Mouse (Mus musculus) gonadal fat pad, adult 2 months (tissue): Measurements from ENCODE around the gene Prim2. TPM values are rescaled to one million over a fixed set of nuclear protein-coding genes. Genes with fewer than 3 reads are reported as not detected.

Experiments
- DNase-seq: peaks from one replicate; pipeline ENCODE4 v3.0.0-alpha.2; 2012; ENCODE audit warnings: low read depth
- polyA plus RNA-seq: library from polyadenylated mRNA; depleted of rRNA; stranded (reverse); fragments of >200 nt; gene quantifications from 2 replicates; pipeline ENCODE4 v1.2.3, GENCODE M21; 2012; rRNA removed

Prim2 gene
- 3.5 and 4.7 TPM in 2 replicates for polyA plus RNA-seq

- DNase-seq, result peak; percentile 19
Observed at GRCm38 (mm10) chr1:33669708-33670141, at the start of gene Prim2. Prim2 (minus strand) TSS chr1:33669795.

DNA sequence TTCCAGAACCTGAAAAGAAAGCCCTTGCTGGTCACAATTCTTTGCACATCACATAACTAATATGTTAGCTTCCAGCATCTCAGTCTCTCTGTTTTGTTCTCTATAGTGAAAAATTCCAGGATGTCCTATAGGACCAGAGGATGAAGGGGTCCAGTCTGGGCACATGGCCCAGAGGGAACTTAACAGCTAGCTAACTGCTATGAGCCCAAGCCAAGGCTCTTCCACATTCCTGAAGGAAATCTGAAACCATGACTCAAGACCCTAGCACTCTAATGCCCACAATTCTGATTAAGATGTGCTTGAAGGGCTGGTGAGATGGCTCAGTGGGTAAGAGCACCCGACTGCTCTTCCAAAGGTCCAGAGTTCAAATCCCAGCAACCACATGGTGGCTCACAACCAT is 48.0 kb upstream of the Prim2 start:
- DNase-seq, result no peak

- no peak for DNase-seq
Observed at GRCm38 (mm10) chr1:33714796-33715195, 45.2 kb upstream of the Prim2 start.

DNA sequence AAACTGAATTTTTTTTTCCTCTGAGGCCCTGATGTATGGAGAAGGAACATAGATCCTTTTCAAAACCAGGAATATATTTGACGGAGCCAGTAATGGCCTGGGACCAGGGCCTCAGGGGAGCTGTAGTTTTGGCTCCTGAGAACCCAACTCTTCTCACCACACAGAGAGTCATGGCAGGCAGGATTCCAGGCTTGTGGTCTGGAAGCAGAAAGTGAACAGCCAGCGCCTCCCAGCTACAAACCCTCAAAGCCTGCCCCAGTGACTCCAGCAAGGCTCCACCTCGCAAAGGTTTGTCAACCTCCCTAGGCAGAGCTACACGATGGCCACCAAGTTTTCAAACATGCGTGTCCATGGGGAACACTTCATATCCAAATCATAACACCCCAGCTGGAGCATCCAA is 42.4 kb upstream of the Prim2 start:
- no peak for DNase-seq

- no peak for DNase-seq
Observed at GRCm38 (mm10) chr1:33709615-33710014, 40.0 kb upstream of the Prim2 start.

GRCm38 (mm10) chr1:33701244-33701643 is 31.6 kb upstream of the Prim2 start:
- DNase-seq, result no peak

DNA sequence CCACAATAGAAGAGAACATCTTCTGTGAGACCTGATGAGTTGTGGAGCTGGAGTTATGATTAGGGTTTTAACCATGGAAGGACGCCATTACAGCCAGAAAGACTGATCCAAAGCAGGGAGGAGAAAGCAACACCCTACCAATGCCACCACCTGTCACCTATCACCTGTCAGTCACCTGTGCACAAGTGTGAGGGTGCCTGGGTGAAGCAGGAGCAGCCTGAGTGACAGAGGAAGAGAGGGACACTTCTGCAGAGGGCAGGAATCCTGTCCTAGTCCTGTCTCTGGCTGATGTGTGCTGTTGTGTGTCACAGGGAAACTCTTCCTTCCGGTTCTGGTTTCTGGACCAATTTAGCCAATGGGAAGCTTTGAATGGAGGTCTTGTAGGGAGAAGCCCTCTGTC is 26.4 kb upstream of the Prim2 start:
- DNase-seq, result no peak

DNA sequence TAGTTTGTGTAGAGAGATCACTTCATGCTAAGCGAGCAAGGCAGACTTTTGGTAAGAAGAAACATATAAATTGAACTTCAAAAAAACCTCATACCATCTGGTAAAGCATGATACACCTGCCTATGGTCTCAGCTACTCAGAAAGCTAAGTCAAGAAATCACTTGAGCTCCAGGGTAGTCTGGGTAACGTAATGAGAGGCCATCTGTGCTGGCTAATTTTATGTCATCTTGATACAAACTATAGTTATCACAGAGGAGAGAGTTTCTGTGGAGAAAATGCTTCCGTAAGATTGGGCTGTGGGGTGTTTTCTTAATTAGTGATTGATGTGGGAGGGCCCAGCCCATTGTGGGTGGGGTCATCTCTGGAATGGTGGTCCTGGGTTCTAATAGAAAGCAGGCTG is 24.3 kb upstream of the Prim2 start:
- DNase-seq, result no peak

- DNase-seq, result no peak
Observed at GRCm38 (mm10) chr1:33690087-33690448, 20.5 kb upstream of the Prim2 start.

- DNase-seq, result no peak
Observed at GRCm38 (mm10) chr1:33689446-33690086, 20.0 kb upstream of the Prim2 start.

- no peak for DNase-seq
Observed at GRCm38 (mm10) chr1:33688810-33689209, 19.2 kb upstream of the Prim2 start.

GRCm38 (mm10) chr1:33684459-33684858 is 14.9 kb upstream of the Prim2 start:
- DNase-seq, result no peak

- no peak for DNase-seq
Observed at GRCm38 (mm10) chr1:33680890-33681289, 11.3 kb upstream of the Prim2 start.

DNA sequence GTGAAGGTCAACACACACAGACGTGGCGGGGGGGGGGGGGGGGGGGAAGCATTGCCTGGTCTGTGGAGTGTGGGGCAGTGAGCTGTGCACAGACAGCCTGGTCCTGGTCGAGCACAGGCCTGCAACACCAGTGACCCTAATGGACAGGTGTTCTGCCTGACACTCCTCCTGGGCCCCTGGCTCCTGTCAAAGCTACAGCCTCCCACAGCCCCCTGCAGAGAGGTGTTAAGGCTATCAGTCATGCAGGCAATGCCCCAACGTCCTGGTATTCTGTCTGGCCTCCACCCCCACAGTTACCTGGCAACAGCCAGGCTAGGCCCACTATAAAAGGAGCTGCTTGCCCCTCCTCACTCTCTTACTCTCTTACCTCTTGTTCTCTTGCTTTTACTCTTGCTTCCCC is 10.8 kb upstream of the Prim2 start:
- no peak for DNase-seq

- no peak for DNase-seq
Observed at GRCm38 (mm10) chr1:33673158-33673960, 3.8 kb upstream of the Prim2 start.

- DNase-seq, result no peak
Observed at GRCm38 (mm10) chr1:33672514-33672913, 2.9 kb upstream of the Prim2 start.

DNA sequence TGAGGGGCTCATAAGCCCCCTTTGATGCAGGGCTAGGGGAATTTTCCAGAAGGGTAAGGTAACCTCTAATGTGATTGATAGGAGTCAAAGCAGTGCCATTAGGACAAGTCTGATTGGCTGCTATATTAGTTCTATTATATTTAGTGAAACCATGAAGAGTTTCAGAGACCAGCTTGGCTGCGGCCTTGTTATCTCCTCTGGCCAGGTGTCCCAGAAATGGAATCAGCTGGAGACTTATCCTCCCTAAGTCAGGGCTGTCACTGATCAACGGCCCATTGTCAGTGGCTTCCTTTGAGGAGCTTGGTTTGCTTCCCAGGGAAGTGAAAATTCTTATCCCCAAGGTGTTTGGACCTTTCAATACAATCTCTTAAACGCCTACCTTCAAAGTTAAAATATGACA is 2.5 kb upstream of the Prim2 start:
- no peak for DNase-seq

DNA sequence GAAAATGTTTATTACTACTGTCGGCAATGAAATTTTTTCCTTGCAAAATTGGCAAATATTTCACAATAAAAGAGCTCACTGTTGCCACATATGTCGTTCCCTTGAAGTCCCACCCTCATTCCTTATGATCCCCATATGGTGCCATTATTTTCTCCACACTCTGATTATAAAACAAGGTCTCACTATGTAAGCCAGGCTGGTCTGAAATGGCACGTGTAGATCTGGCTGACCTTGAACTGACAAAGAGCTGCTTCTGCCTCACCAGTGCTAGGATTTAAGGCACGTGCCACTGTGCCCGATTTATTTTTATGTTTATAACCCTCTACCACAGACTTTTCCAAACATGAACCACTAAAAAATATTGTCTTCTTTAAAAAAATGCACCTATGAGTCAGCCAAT is 1.8 kb upstream of the Prim2 start:
- no peak for DNase-seq

DNA sequence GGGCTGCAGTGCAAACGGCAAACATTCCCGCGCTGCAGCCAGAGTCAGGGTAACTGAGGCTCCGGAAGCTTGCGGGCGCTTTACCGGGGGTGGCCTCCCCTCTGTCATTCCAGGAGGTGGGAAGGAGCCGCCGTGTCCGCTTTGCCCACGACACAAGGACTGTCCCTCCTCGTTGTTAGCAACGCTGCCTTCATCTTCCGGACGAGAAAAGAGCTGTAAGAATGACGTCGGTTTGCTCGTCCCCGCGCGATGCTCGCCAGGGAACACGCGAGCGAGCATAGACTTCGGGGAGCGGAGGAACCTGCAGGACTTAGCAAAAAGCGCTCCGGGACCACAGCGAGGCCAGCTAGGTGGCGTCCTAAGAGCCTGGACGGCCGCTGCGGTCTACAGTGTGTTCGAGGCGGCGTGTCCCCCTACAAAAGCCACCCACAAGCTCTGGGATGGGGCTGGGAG is 595 bp upstream of the Prim2 start:
- DNase-seq, result no peak

DNA sequence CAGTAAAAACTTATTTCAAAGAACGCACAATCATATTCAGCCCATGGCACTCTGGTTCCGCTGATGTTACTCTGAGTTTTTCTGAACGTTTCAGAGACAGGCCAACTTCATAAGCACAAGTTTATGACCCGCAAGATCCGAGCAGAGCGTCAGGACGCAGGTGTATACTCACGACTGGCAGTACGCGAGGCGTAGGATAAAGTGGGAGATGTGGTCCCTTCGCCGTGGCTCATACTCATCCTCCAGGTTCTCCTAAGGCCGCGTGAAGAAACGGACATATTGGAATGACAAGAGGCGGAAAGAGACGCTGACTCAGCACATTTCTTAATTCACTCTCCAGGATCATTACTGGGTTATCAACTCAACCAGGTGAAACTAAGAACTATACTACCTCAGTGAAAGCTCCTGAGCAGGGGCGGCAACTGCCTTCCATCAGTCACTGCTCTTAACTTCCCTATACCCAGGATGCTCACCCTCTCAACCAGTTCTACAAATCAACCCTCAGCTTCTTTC is 5.9 kb downstream of the Prim2 start:
- DNase-seq, result no peak

GRCm38 (mm10) chr1:33663163-33663562 is 6.4 kb downstream of the Prim2 start:
- no peak for DNase-seq

DNA sequence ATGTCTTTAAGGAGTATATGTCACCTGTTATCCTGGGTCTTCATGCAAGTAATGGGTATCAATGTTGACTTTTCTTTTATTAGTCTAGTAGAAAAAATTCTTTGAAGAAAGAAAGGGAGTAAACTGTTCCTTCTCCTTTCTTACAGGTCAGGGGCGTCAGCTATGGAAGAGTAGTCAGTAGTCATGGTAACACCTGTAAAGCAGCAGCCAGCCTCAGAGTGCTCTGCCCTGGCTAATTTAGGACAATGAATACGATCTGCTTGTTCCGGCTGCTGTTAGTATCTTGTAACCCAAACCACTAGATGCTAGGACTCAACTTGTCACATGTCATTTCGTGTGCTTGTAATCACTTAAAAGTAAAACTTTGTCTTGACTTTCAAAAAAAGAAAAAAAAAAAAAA is 11.3 kb downstream of the Prim2 start:
- DNase-seq, result no peak

DNA sequence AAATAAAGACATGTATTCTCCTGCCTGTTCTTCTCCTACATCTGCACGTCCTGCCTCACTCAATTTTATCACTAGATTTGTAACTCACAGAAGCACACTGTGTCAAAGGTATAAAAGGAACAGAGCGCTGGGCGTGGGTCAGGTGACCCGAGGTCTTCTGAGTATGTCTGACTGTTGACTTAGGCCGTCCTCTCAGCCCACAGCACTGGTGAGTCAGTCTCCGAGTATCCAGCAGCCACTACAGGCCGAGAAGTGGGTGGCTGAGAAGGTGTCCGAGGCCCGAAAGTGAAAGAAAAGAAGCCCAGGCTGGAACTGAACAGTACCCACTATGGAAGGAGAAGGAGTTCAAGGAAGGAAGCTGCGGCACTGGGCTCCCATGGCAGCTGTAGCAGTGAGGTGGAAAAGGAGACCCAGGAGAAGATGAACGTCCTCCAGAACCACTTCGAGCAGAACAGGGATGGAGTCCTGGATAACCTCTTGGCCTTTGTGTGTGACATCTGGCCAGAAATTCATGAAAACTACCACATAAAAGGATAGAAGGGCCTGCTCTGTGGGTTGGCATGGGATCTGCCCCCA is 11.9 kb downstream of the Prim2 start:
- no peak for DNase-seq
